Mouse (Mus musculus) kidney, embryonic 16.5 days (tissue): Measurements from ENCODE around the gene Prkcg. TPM values are rescaled to one million over a fixed set of nuclear protein-coding genes. Genes with fewer than 3 reads are reported as not detected.

Experiments
- ATAC-seq: fragments of 200-750 bp; cut with Nextera tagmentation; 2 replicates; pipeline ENCODE4 v1.8.0; 2017; ENCODE audit warnings: moderate TSS enrichment; ENCODE audit not compliant: low FRiP score, low TSS enrichment
- H3K27ac ChIP-seq: fragments of 300-500 bp; sonication (generic); 2 replicates; pipeline ENCODE4 v1.5.1; 2014; ENCODE audit warnings: low read length
- H3K27me3 ChIP-seq: fragments of 300-500 bp; sonication (generic); 2 replicates; pipeline ENCODE4 v1.6.1; 2014; ENCODE audit warnings: low read length, control low read depth, mixed read lengths; ENCODE audit not compliant: insufficient read depth
- H3K36me3 ChIP-seq: fragments of 300-500 bp; sonication (generic); 2 replicates; pipeline ENCODE4 v1.6.1; 2014; ENCODE audit warnings: low read length, control low read depth, mixed read lengths; ENCODE audit not compliant: insufficient read depth
- H3K4me1 ChIP-seq: fragments of 300-500 bp; sonication (generic); 2 replicates; pipeline ENCODE4 v1.6.1; 2014; ENCODE audit warnings: low read length, control low read depth, mixed read lengths; ENCODE audit not compliant: insufficient read depth
- H3K4me2 ChIP-seq: fragments of 300-500 bp; sonication (generic); replicated peaks from 2 replicates; pipeline ENCODE4 v1.6.1; 2014; ENCODE audit warnings: low read depth, low read length
- H3K4me3 ChIP-seq: fragments of 300-500 bp; sonication (generic); 2 replicates; pipeline ENCODE4 v1.5.1; 2014; ENCODE audit warnings: mild to moderate bottlenecking, low read length
- H3K9ac ChIP-seq: fragments of 300-500 bp; sonication (generic); replicated peaks from 2 replicates; pipeline ENCODE4 v1.6.1; 2014; ENCODE audit warnings: low read length
- H3K9me3 ChIP-seq: fragments of 300-500 bp; sonication (generic); 2 replicates; pipeline ENCODE4 v1.6.1; 2016; ENCODE audit warnings: low read length, control low read depth
- WGBS: fragments of 180-500 bp; shearing (Covaris S2); extraction: QIAGEN DNeasy Blood & Tissue Kit; methylation state at CpG from one replicate; pipeline ENCODE4 v1.1.7; 2014; 5-methylcytosine and 5-hydroxymethylcytosine counted together
- polyA plus RNA-seq: library from polyadenylated mRNA; unstranded; fragments of >200 nt; fragmentation: Nextera tagmentation; extraction: Ambion mirVana; gene quantifications from 2 replicates; pipeline ENCODE4 v1.2.1, GENCODE M21; 2015

Prkcg gene
- polyA plus RNA-seq, 1 experiment from 2014 or later: 0.14 TPM

DNA sequence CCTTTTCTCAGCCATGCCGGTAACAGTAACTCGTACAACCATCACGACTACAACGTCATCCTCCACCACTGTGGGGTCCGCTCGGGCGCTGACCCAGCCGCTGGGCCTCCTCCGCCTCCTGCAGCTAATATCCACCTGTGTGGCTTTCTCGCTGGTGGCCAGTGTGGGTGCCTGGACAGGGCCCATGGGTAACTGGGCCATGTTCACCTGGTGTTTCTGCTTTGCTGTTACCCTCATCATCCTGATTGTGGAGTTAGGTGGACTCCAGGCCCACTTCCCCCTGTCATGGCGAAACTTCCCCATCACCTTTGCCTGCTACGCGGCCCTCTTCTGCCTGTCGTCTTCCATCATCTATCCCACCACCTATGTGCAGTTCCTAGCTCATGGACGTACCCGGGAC is 7.7 kb downstream of the Prkcg start:
- Histone ChIP-seq H3K36me3 (peaks cover 33% of the 10 kb centered on the region), H3K4me2 (no peak overlapping the region), H3K4me1 (peaks cover 19% of the 10 kb centered on the region; the same call in 1 of the 2 replicates), H3K4me3 (no peak overlapping the region), H3K9me3 (no peaks in the 10 kb centered on the region), H3K9ac (no peak overlapping the region), H3K27ac (no peak overlapping the region), H3K27me3 (peaks cover 5% of the 10 kb centered on the region; the same call in 1 of the 2 replicates)
- WGBS: 94% methylated on average over 16 of the region's 16 CpGs
- no peak for ATAC-seq

DNA sequence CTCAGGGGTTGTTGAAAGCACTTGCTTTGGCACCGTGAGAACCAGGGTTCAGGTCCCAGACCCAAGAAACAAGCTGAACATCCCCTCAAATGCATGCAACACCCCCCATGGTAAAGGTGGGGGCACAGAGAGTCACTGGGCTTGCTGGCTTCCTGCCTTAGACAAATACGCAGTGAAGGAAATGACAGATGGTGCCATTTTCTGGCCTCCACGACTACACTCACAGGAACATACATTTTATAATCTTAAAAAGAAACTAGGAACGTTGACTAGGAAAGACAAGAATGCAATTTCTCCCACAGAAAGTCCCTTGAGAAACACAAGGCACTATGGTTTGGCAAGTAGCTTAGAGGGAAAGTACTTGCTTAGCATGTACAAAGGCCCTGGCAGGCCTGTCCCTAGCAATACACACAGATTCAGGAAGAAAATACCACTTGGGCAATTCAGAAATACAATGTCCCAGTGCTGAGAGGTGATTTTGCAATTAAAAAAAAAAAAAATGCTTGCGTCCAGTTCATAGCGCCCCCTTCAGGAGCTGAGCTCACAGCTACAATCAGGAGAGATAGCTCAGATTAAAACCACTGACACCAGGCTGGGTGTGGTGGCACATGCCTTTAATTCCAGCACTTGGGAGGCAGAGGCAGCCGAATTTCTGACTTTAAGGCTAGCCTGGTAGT is 11.1 kb downstream of the Prkcg start:
- Histone ChIP-seq H3K36me3 (peaks cover 30% of the 10 kb centered on the region), H3K4me1 (peaks cover 27% of the 10 kb centered on the region), H3K4me2 (no peak overlapping the region), H3K9ac (no peak overlapping the region), H3K27ac (no peak overlapping the region), H3K9me3 (no peaks in the 10 kb centered on the region), H3K27me3 (peaks cover 35% of the 10 kb centered on the region), H3K4me3 (no peak overlapping the region)
- ATAC-seq: no peak
- WGBS: 59% methylated on average over 7 of the region's 7 CpGs

DNA sequence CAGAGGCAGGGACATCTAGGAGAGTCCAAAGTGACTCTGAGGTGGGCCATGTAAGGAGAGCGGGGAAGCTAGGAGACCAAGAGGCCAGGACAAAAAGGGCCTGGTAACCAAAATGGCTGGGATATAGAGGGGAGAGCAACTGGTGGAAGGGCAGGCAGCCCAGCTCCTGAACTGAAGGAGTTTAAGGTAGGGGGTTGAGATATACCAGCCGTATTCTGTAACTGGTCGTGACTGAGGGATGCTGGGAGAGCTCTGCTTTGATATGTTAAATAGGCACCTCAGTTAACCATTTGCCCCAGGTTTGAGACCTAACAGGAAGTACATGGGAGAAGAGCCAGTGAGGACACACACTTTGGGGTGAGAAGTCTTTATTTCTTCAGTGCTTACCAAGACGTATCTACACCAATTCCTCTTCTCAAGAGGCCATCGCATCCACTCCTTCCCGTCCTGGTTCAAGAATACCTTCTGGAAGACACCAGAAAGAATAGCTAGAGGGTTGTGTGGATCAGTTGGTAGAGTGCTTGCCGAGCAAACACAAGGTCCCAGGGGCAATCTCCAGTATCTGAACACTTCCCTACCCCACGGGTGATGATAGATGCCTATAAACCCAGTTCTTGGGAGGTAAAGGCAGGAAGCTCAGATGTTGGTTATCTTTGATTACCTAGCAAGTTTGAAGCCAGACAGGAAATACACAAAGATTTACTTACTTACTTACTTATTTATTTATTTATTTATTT is 12.1 kb downstream of the Prkcg start:
- Histone ChIP-seq H3K9ac (no peak overlapping the region; the same call in 1 of the 2 replicates), H3K4me2 (no peak overlapping the region)
- 67% methylated on average over 8 of the region's 8 CpGs for WGBS

DNA sequence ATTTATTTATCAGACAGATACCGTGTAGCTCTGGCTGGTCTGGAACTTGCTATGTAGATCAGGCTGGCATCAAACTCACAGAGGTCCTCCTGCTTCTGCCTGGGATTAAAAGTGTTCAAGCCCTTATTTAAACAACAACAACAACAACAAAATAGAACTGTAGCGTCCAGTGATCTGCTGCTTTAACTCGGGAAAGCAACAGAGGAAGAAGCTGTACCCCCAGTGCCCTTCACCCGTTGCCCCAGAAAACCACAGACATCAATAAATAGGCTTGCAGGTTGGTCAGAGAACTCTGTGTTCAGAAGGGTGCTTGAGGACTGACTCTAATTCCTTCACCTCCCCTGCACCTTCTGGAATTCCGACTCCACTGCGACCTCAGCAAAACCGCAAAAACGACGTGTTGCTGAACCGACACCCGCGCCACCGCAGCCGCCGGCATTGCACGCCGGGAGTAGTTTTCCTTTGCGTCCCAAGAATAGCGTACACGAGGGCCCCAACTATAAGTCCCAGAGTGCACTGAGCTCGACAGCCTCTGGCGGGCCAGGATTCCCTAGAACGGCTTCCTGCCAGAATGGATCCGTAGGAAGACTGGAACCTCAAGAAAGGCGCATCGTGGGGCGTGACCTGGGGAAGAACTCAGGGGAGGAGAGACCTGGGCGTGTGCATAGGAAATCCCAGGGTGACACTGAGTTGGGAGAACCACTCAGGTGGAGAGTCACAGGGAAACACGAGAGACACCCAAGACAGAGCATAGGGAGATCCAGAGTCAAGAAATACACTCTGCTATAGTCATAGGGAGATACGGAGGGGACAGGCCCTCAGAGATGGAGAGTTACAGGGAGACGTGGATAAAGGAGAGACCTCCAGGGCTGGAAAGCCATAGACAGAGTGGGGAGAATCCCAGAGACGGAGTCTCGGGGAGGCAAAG is 12.9 kb downstream of the Prkcg start:
- Histone ChIP-seq H3K4me1 (peaks cover 27% of the 10 kb centered on the region), H3K9me3 (no peaks in the 10 kb centered on the region), H3K36me3 (peaks cover 20% of the 10 kb centered on the region), H3K4me2 (peak overlapping the region; percentile 61), H3K9ac (peak overlapping the region; percentile 33), H3K27me3 (peaks cover 46% of the 10 kb centered on the region), H3K27ac (no peak overlapping the region), H3K4me3 (peak overlapping the region; percentile 35)
- ATAC-seq: peak; percentile 64
- 5% methylated on average over 33 of the region's 33 CpGs for WGBS

More for the DNA sequence above, 12.1 kb downstream of the Prkcg start:
- Histone ChIP-seq H3K27me3 (peaks cover 43% of the 10 kb centered on the region), H3K9me3 (no peaks in the 10 kb centered on the region), H3K4me1 (peaks cover 27% of the 10 kb centered on the region), H3K36me3 (peaks cover 25% of the 10 kb centered on the region), H3K27ac (no peak overlapping the region), H3K4me3 (no peak overlapping the region)
- ATAC-seq: no peak

DNA sequence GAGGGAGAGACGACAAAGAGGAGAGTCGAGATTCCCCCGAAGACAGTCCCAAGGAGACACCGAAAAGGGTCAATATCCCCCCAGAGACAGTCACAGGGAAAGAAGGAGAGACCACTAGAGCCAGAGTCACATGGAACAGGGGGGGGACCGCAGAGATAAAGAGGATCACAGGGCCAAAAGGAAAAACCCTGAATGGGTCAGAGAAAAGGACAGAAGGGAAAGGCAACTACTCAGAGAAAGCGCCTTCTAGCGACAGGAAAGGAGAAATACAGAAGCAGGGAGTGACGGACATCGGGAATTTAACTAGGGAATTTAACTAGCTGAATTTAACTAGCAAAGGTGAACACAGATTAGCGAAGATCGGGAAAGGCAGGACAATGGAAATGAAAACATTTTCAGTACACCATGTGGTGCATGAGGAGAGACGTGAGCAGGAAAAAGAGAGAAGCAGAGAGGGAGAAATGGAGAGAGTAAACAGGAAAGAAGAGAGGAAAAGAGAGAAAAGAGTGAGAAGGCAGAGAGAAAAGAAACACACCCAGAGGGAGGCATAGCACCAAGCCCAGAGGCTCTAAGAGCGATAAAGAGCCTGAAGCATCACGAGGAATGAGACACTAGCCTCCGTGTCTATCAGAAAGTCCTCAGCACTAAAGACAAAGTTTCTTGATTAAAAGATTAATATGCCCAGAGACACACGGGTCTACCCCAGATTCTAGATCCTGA is 13.7 kb downstream of the Prkcg start:
- Histone ChIP-seq H3K4me3 (peak overlapping the region; percentile 35), H3K36me3 (peaks cover 12% of the 10 kb centered on the region; the same call in 1 of the 2 replicates), H3K9me3 (no peaks in the 10 kb centered on the region), H3K4me2 (peak overlapping the region; percentile 61), H3K4me1 (peaks cover 27% of the 10 kb centered on the region), H3K27ac (no peak overlapping the region), H3K9ac (peak overlapping the region; percentile 33; the same call in 1 of the 2 replicates), H3K27me3 (peaks cover 46% of the 10 kb centered on the region)
- WGBS: under 1% methylated on average over 16 of the region's 16 CpGs
- ATAC-seq: peak; percentile 28

DNA sequence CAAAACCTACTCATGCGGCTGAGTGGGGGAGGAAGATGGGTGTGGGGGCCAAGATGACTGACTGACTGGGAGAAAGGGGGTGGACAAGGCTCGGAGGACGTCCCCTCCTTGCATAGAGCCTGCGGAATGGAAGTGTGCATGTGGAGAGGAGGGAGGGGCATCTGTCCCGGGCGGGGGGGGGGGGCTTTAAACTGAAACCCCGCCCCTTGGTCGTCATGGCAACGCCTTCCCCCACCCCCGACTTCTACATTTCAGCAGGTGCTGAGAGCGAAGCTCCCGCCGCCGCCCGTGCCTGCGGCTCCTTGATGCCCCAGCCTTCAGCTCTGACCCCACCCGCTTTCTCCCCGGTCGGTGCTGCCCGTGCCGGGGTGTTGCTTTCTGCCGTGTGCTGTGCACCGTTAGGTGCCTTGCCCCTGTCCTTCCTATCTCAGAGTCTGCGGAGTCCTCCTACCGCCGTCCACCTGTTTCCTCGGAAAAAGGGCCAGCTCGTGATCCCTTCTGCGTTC is 14.3 kb downstream of the Prkcg start:
- Histone ChIP-seq H3K4me2 (peak overlapping the region; percentile 61), H3K27ac (no peak overlapping the region), H3K4me1 (peaks cover 26% of the 10 kb centered on the region), H3K36me3 (peaks cover 7% of the 10 kb centered on the region; the same call in 1 of the 2 replicates), H3K9me3 (no peaks in the 10 kb centered on the region), H3K27me3 (peaks cover 46% of the 10 kb centered on the region), H3K9ac (no peak overlapping the region), H3K4me3 (peak overlapping the region; percentile 35)
- under 1% methylated on average over 28 of the region's 29 CpGs for WGBS
- peak; percentile 54; the same call in 1 of the 2 replicates for ATAC-seq

DNA sequence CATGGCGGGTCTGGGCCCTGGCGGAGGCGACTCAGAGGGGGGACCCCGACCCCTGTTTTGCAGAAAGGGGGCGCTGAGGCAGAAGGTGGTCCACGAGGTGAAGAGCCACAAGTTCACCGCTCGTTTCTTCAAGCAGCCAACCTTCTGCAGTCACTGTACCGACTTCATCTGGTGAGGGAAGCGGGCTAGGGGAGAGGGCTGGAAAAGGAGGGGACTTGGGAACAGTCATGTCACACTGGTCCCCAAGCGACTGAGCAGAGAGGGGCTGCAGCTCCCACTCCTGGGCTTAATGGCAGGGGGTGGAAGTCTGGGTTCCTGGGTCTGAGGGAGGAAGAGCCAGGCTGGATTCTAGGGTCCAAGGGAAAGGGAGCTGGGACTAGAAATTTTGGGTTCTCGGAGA is 14.8 kb downstream of the Prkcg start:
- Histone ChIP-seq H3K27ac (no peak overlapping the region), H3K9ac (no peak overlapping the region), H3K9me3 (no peaks in the 10 kb centered on the region), H3K4me2 (peak overlapping the region; percentile 61), H3K36me3 (0 out of 2 replicates have a peak, but pooled peaks cover 2% of the 10 kb centered on the region), H3K4me1 (peaks cover 24% of the 10 kb centered on the region), H3K4me3 (peak overlapping the region; percentile 35), H3K27me3 (peaks cover 46% of the 10 kb centered on the region)
- 0 out of 2 replicates have a peak, but pooled peaks have one; percentile 6 for ATAC-seq
- WGBS: 6% methylated on average over 12 of the region's 12 CpGs

DNA sequence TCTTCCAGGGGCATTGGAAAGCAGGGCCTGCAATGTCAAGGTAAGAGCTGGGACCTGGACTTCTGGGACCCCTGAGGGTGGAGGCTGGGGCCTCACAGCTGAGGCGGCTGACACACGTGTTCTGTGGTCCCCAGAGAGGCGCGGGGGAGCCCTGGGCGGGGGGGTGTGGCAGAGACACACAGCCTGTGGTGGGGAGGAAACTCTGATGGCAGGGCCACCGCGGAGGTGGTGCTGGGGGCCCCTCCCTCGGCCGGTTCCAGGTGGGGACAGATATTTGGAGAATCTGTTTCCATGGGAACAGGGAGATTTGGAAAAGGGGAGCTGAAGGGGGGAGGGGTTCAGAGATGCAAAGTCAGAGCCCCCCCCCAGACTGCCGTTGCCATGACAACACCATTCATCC is 15.3 kb downstream of the Prkcg start:
- H3K4me1 ChIP-seq: peaks cover 24% of the 10 kb centered on the region
- WGBS: 0% methylated on average over 10 of the region's 10 CpGs
- H3K27me3 ChIP-seq: peaks cover 46% of the 10 kb centered on the region
- no peak for ATAC-seq
- no peak overlapping the region for H3K4me2 ChIP-seq
- H3K36me3 ChIP-seq: no peaks in the 10 kb centered on the region
- no peak overlapping the region for H3K9ac ChIP-seq
- no peak overlapping the region for H3K27ac ChIP-seq
- no peaks in the 10 kb centered on the region for H3K9me3 ChIP-seq
- H3K4me3 ChIP-seq: no peak overlapping the region

DNA sequence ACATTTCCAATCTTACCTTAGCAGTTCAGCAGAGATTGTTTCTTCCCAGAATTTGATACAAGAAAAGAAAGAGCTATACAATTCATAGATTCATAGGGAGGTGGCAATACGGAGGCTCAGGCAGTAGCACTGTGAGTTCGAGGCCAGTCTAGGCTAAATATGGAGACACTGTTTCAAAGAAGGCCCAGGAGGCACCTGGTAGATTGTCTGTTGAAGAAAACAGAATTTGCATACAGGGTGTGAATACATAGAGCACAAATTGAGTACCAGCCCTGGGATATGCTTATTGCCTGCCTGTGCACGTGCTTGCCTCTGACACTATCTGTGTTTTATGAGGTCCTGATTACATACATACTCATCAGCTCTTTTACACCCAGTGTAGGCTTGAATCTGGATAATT is 17.4 kb downstream of the Prkcg start:
- no peak for ATAC-seq

More for the DNA sequence above, 17.4 kb downstream of the Prkcg start:
- H3K4me2 ChIP-seq: no peak overlapping the region
- peaks cover 22% of the 10 kb centered on the region for H3K4me1 ChIP-seq
- H3K9me3 ChIP-seq: no peaks in the 10 kb centered on the region
- H3K4me3 ChIP-seq: no peak overlapping the region
- no peaks in the 10 kb centered on the region for H3K36me3 ChIP-seq
- WGBS: 74% methylated on average over 3 of the region's 3 CpGs
- H3K9ac ChIP-seq: no peak overlapping the region
- peaks cover 41% of the 10 kb centered on the region for H3K27me3 ChIP-seq
- H3K27ac ChIP-seq: no peak overlapping the region
